Mouse (Mus musculus) kidney, adult 2 months (tissue): ENCODE results near the gene Invs. TPM values are rescaled to one million over a fixed set of nuclear protein-coding genes. Genes with fewer than 3 reads are reported as not detected.

Source experiments
- DNase-seq: peaks from one replicate; pipeline ENCODE4 v3.0.0; 2021
- H3K27ac ChIP-seq: fragments of 200-500 bp; 2 replicates; pipeline ENCODE4 v1.5.1; 2012; ENCODE audit warnings: low read depth, low read length, control low read depth, inconsistent platforms; ENCODE audit not compliant: insufficient read depth
- H3K27me3 ChIP-seq: fragments of 200-500 bp; replicated peaks from 2 replicates; pipeline ENCODE4 v1.6.1; 2012; ENCODE audit warnings: mild to moderate bottlenecking, moderate library complexity, low read length, inconsistent platforms; ENCODE audit not compliant: control insufficient read depth, insufficient read depth
- H3K36me3 ChIP-seq: fragments of 200-500 bp; 2 replicates; pipeline ENCODE4 v1.6.1; 2012; ENCODE audit warnings: mild to moderate bottlenecking, moderate library complexity, low read length, inconsistent platforms; ENCODE audit not compliant: control insufficient read depth, insufficient read depth
- H3K4me1 ChIP-seq: fragments of 200-500 bp; 2 replicates; pipeline ENCODE4 v1.6.1; 2011; ENCODE audit warnings: low read length; ENCODE audit not compliant: control insufficient read depth, insufficient read depth
- H3K4me3 ChIP-seq: fragments of 200-500 bp; 2 replicates; pipeline ENCODE4 v1.5.1; 2011; ENCODE audit warnings: mild to moderate bottlenecking, low read depth, low read length, control low read depth; ENCODE audit not compliant: insufficient read depth
- CTCF ChIP-seq: fragments of 200-500 bp; conservative IDR thresholded peaks from 2 replicates; pipeline ENCODE4 v1.5.1; 2011; ENCODE audit warnings: low read depth, mild to moderate bottlenecking, control low read depth, low read length, moderate library complexity, mixed read lengths; ENCODE audit not compliant: insufficient read depth, insufficient read length
- POLR2A ChIP-seq: fragments of 200-500 bp; IDR thresholded peaks from one replicate; pipeline ENCODE4 v1.6.1; 2011; ENCODE audit warnings: low read depth, low read length, control low read depth
- WGBS: fragments of 180-500 bp; shearing (Covaris S2); methylation state at CpG from one replicate; pipeline ENCODE4 v1.1.7; 2018; 5-methylcytosine and 5-hydroxymethylcytosine counted together
- polyA plus RNA-seq: library from polyadenylated mRNA; depleted of rRNA; stranded (reverse); fragments of >200 nt; gene quantifications from 2 replicates; pipeline ENCODE4 v1.2.3, GENCODE M21; 2012

Invs gene
- polyA plus RNA-seq, 1 experiment: 4.6 TPM

GRCm38 (mm10) chr4:48258045-48258444, 21.5 kb upstream of the Invs start:
- H3K27me3 ChIP-seq: no peaks in the 10 kb centered on the region
- H3K4me1 ChIP-seq: 0 out of 2 replicates have a peak, but pooled peaks cover 8% of the 10 kb centered on the region
- 95% methylated on average over 3 of the region's 3 CpGs for WGBS
- H3K36me3 ChIP-seq: no peaks in the 10 kb centered on the region
- no peak for DNase-seq
- TF ChIP-seq CTCF (no peak), POLR2A (no peak)
- no peak overlapping the region for H3K27ac ChIP-seq
- no peak overlapping the region for H3K4me3 ChIP-seq

GRCm38 (mm10) chr4:48267683-48268082, 11.9 kb upstream of the Invs start:
- no peak for TF ChIP-seq CTCF
- no peak for TF ChIP-seq POLR2A
- no peak for DNase-seq
- 84% methylated on average over 3 of the region's 3 CpGs for WGBS
- no peaks in the 10 kb centered on the region; the same call in 1 of the 2 replicates for H3K27me3 ChIP-seq
- H3K27ac ChIP-seq: no peak overlapping the region
- H3K36me3 ChIP-seq: no peaks in the 10 kb centered on the region
- no peak overlapping the region for H3K4me3 ChIP-seq
- H3K4me1 ChIP-seq: peaks cover 10% of the 10 kb centered on the region; the same call in 1 of the 2 replicates

GRCm38 (mm10) chr4:48268127-48268526, 11.4 kb upstream of the Invs start:
- 29% methylated on average over 1 of the region's 1 CpGs for WGBS

GRCm38 (mm10) chr4:48270532-48270931, 9.0 kb upstream of the Invs start:
- Histone ChIP-seq H3K4me3 (no peak overlapping the region), H3K27ac (no peak overlapping the region)
- TF ChIP-seq CTCF (no peak), POLR2A (no peak)

More at GRCm38 (mm10) chr4:48268127-48268526, 11.4 kb upstream of the Invs start:
- Histone ChIP-seq H3K27me3 (no peaks in the 10 kb centered on the region; the same call in 1 of the 2 replicates), H3K4me3 (no peak overlapping the region), H3K4me1 (peaks cover 10% of the 10 kb centered on the region; the same call in 1 of the 2 replicates), H3K36me3 (no peaks in the 10 kb centered on the region), H3K27ac (no peak overlapping the region)
- DNase-seq: no peak
- TF ChIP-seq POLR2A: no peak
- no peak for TF ChIP-seq CTCF

GRCm38 (mm10) chr4:48271838-48272237, 7.7 kb upstream of the Invs start:
- no peak for TF ChIP-seq CTCF
- no peak for TF ChIP-seq POLR2A
- peaks cover 13% of the 10 kb centered on the region for H3K4me1 ChIP-seq
- no peaks in the 10 kb centered on the region for H3K36me3 ChIP-seq
- DNase-seq: no peak
- 57% methylated on average over 5 of the region's 5 CpGs for WGBS
- H3K27ac ChIP-seq: no peak overlapping the region
- no peaks in the 10 kb centered on the region; the same call in 1 of the 2 replicates for H3K27me3 ChIP-seq
- H3K4me3 ChIP-seq: no peak overlapping the region

More at GRCm38 (mm10) chr4:48270532-48270931, 9.0 kb upstream of the Invs start:
- peaks cover 13% of the 10 kb centered on the region for H3K4me1 ChIP-seq
- H3K36me3 ChIP-seq: no peaks in the 10 kb centered on the region
- DNase-seq: no peak
- no peaks in the 10 kb centered on the region; the same call in 1 of the 2 replicates for H3K27me3 ChIP-seq

GRCm38 (mm10) chr4:48273119-48273829, 6.3 kb upstream of the Invs start:
- Histone ChIP-seq H3K4me1 (peaks cover 13% of the 10 kb centered on the region), H3K4me3 (no peak overlapping the region), H3K27ac (no peak overlapping the region), H3K36me3 (no peaks in the 10 kb centered on the region), H3K27me3 (no peaks in the 10 kb centered on the region; the same call in 1 of the 2 replicates)
- TF ChIP-seq CTCF: no peak
- TF ChIP-seq POLR2A: no peak
- whole genome bisulfite sequencing: 84% methylated on average over 7 of the region's 7 CpGs
- DNase-seq: peak; percentile 41

- H3K27me3 ChIP-seq: no peaks in the 10 kb centered on the region
- no peak overlapping the region for H3K4me3 ChIP-seq
- H3K27ac ChIP-seq: no peak overlapping the region
- no peak for DNase-seq
- H3K36me3 ChIP-seq: no peaks in the 10 kb centered on the region
- WGBS: 56% methylated on average over 3 of the region's 3 CpGs
- H3K4me1 ChIP-seq: peaks cover 11% of the 10 kb centered on the region
- TF ChIP-seq POLR2A: no peak
- no peak for TF ChIP-seq CTCF
Measured at GRCm38 (mm10) chr4:48275736-48276135, 3.8 kb upstream of the Invs start.
